In genomic region chr16:78302678-78303050, GRCm38 (mm10) we compare ENCODE assay signal across 8 mouse cellular contexts. TPM values are rescaled to one million over a fixed set of nuclear protein-coding genes. Genes with fewer than 3 reads are reported as not detected.
A peak's percentile ranks its signal among the peaks of the same experiment; 100 is the strongest.
DNase-seq lines count a peak whose midpoint lies in the region; ATAC-seq and TF ChIP-seq lines count a peak whose summit lies in the region.

No protein-coding gene starts in this region.

- WGBS in kidney, postnatal 0 days = 7% methylated on average over 10 of the region's 10 CpGs
- 6% methylated on average over 10 of the region's 10 CpGs for WGBS in stomach, embryonic 16.5 days

- H3K27me3 ChIP-seq in kidney, postnatal 0 days (ENCODE audit: insufficient read depth, low read length) = no peaks in the 10 kb centered on the region
- H3K27me3 ChIP-seq in stomach, embryonic 16.5 days (ENCODE audit: control insufficient read depth, insufficient read depth, low read length) = 0 out of 2 replicates have a peak, but pooled peaks cover 2% of the 10 kb centered on the region

- no peak for ATAC-seq in kidney, postnatal 0 days (replicated peaks; ENCODE audit: low FRiP score, low read depth)
- ATAC-seq in stomach, embryonic 16.5 days (ENCODE audit: insufficient read depth, low FRiP score) = no peak

- H3K4me1 ChIP-seq in kidney, postnatal 0 days (replicated peaks; ENCODE audit: insufficient read depth, low read length) = no peaks in the 10 kb centered on the region
- 0 out of 2 replicates have a peak, but pooled peaks cover 6% of the 10 kb centered on the region for H3K4me1 ChIP-seq in stomach, embryonic 16.5 days (ENCODE audit: control insufficient read depth, insufficient read depth, low read length)

- peak overlapping the region; percentile 85 for H3K4me3 ChIP-seq in kidney, postnatal 0 days (replicated peaks; ENCODE audit: low read depth, low read length)
- H3K4me3 ChIP-seq in stomach, embryonic 16.5 days (replicated peaks; ENCODE audit: low read length) = peak overlapping the region; percentile 79

- no peak for TF ChIP-seq CTCF in kidney, postnatal 0 days (IDR thresholded peaks at IDR 0.05; ENCODE audit: low read depth)

- no peak overlapping the region for H3K27ac ChIP-seq in kidney, postnatal 0 days
- H3K27ac ChIP-seq in stomach, embryonic 16.5 days (ENCODE audit: low read length) = peak overlapping the region; percentile 91; the same call in 1 of the 2 replicates

- H3K9me3 ChIP-seq in kidney, postnatal 0 days (replicated peaks; ENCODE audit: low read length) = no peaks in the 10 kb centered on the region
- no peaks in the 10 kb centered on the region for H3K9me3 ChIP-seq in stomach, embryonic 16.5 days (replicated peaks; ENCODE audit: control insufficient read depth, low read length)

- 0 out of 2 replicates have a peak overlapping the region, but pooled peaks have one; percentile 74 for H3K9ac ChIP-seq in kidney, postnatal 0 days (ENCODE audit: low read depth, low read length)
- peak overlapping the region; percentile 86; the same call in 1 of the 2 replicates for H3K9ac ChIP-seq in stomach, embryonic 16.5 days (ENCODE audit: low read length)

- H3K36me3 ChIP-seq in kidney, postnatal 0 days (ENCODE audit: insufficient read depth, low read length) = no peaks in the 10 kb centered on the region
- H3K36me3 ChIP-seq in stomach, embryonic 16.5 days (ENCODE audit: control insufficient read depth, insufficient read depth, low read length) = no peaks in the 10 kb centered on the region

- peak; percentile 30 to 59 for DNase-seq in layer of hippocampus, adult 18-20 months (ENCODE audit: low spot score in 2 of 2)
- no peak for DNase-seq in layer of hippocampus, adult 9-10 months (ENCODE audit: low spot score)
- DNase-seq in brain, adult 2 months (ENCODE audit: low read depth, low spot score) = peak; percentile 89
- peak; percentile 3 for DNase-seq in forelimb bud, embryonic 11.5 days (ENCODE audit: low read depth, low spot score)
- DNase-seq in kidney, postnatal 0 days (ENCODE audit: low spot score) = peak; percentile 68
- DNase-seq in lung, postnatal 36 days = peak; percentile 27
- no peak for DNase-seq in thymus, adult 18-20 months

- H3K4me2 ChIP-seq in kidney, postnatal 0 days (ENCODE audit: low read length) = peak overlapping the region; percentile 95
- peak overlapping the region; percentile 92 for H3K4me2 ChIP-seq in stomach, embryonic 16.5 days (ENCODE audit: low read depth, low read length)

RNA-seq across cellular contexts. Expression of gene Cxadr, which starts 1.4 kb away (rescaled TPM):
- 10 to 100 TPM; 11.2 to 12.8 TPM for total RNA-seq in layer of hippocampus, adult 18-20 months (2021)
- 33.2 and 34.9 TPM in 2 replicates for polyA plus RNA-seq in kidney, postnatal 0 days (2015; fragmentation: Nextera tagmentation; extraction: Ambion mirVana)
- 67.1 and 76.9 TPM in 2 replicates for polyA plus RNA-seq in stomach, embryonic 16.5 days (2015; fragmentation: Nextera tagmentation; extraction: Ambion mirVana)

Comparison
In these comparisons a context has a peak if more than half of its experiments do, and no peak if none do; other contexts are left out.
1. DNase-seq: peak in layer of hippocampus, adult 18-20 months (2 of 2), brain, adult 2 months (single experiment), forelimb bud, embryonic 11.5 days (single experiment), kidney, postnatal 0 days (single experiment) and lung, postnatal 36 days (single experiment); none in layer of hippocampus, adult 9-10 months (single experiment) and thymus, adult 18-20 months (0 of 2).